Mouse (Mus musculus) ES-Bruce4 (cell line): ENCODE data around the gene Slit1. TPM values are rescaled to one million over a fixed set of nuclear protein-coding genes. Genes with fewer than 3 reads are reported as not detected.

Source experiments
- H3K27ac ChIP-seq: 2 replicates; pipeline ENCODE4 v1.5.1; 2012; ENCODE audit warnings: low read length, inconsistent platforms; ENCODE audit not compliant: insufficient read depth
- H3K27me3 ChIP-seq: 2 replicates; pipeline ENCODE4 v1.6.1; 2012; ENCODE audit warnings: mild to moderate bottlenecking, low read length, inconsistent platforms; ENCODE audit not compliant: control insufficient read depth, poor library complexity, insufficient read depth, severe bottlenecking
- H3K36me3 ChIP-seq: 2 replicates; pipeline ENCODE4 v1.6.1; 2012; ENCODE audit warnings: inconsistent platforms, mild to moderate bottlenecking, low read length, moderate library complexity; ENCODE audit not compliant: control insufficient read depth, poor library complexity, insufficient read depth, severe bottlenecking
- H3K4me1 ChIP-seq: one replicate; pipeline ENCODE4 v1.8.1; 2011; ENCODE audit warnings: low read length; ENCODE audit not compliant: control insufficient read depth, insufficient read depth
- H3K4me3 ChIP-seq: 2 replicates; pipeline ENCODE4 v1.5.1; 2011; ENCODE audit warnings: low read depth, mild to moderate bottlenecking, low read length
- H3K9ac ChIP-seq: 2 replicates; pipeline ENCODE4 v1.6.1; 2012; ENCODE audit warnings: low read depth, mild to moderate bottlenecking, inconsistent platforms; ENCODE audit not compliant: poor library complexity, severe bottlenecking
- H3K9me3 ChIP-seq: replicated peaks from 2 replicates; pipeline ENCODE4 v1.6.1; 2012; ENCODE audit warnings: mild to moderate bottlenecking, low read length, inconsistent platforms; ENCODE audit not compliant: control insufficient read depth, poor library complexity, insufficient read depth, severe bottlenecking
- CTCF ChIP-seq: IDR thresholded peaks from one replicate; pipeline ENCODE4 v1.8.1; 2011; ENCODE audit warnings: low read depth, low read length
- EP300 ChIP-seq: IDR thresholded peaks from 2 replicates; pipeline ENCODE4 v1.6.1; 2011; ENCODE audit warnings: low read depth, low read length; ENCODE audit not compliant: insufficient read depth
- POLR2A ChIP-seq: IDR thresholded peaks from one replicate; pipeline ENCODE4 v1.8.1; 2011; ENCODE audit warnings: low read length; ENCODE audit not compliant: insufficient read depth
- polyA plus RNA-seq: library from polyadenylated mRNA; stranded (reverse); fragments of >200 nt; gene quantifications from 2 replicates; pipeline ENCODE4 v1.2.4, GENCODE M21; 2011; ENCODE audit warnings: low read depth; ENCODE audit not compliant: missing spikeins, insufficient read depth, insufficient read length

Slit1 gene
- polyA plus RNA-seq, 1 experiment, result 1.2 TPM

GRCm38 (mm10) chr19:41582918-41583514 lies 160.4 kb downstream of the Slit1 start:
- Histone ChIP-seq H3K27me3 (no peaks in the 10 kb centered on the region), H3K36me3 (peaks cover 11% of the 10 kb centered on the region; the same call in 1 of the 2 replicates), H3K27ac (no peak overlapping the region), H3K4me3 (no peak overlapping the region), H3K9ac (no peak overlapping the region), H3K4me1 (no peaks in the 10 kb centered on the region), H3K9me3 (no peaks in the 10 kb centered on the region)
- no peak for TF ChIP-seq EP300
- no peak for TF ChIP-seq POLR2A
- no peak for TF ChIP-seq CTCF

- Histone ChIP-seq H3K4me3 (no peak within 1 kb of the TSS), H3K9me3 (no peaks in the 10 kb centered on the region), H3K36me3 (peaks cover 11% of the 10 kb centered on the region; the same call in 1 of the 2 replicates), H3K9ac (no peak within 1 kb of the TSS), H3K27me3 (no peaks in the 10 kb centered on the region), H3K4me1 (no peaks in the 10 kb centered on the region), H3K27ac (no peak within 1 kb of the TSS)
- TF ChIP-seq EP300 (no peak), POLR2A (no peak), CTCF (no peak)
These were observed 161.6 kb downstream of the Slit1 start, which contains the start of gene Gm340 for GRCm38 (mm10) chr19:41581706-41582420. Gene Gm340 (plus strand): TSS chr19:41582370.

- no peak overlapping the region for H3K4me3 ChIP-seq
- no peak for TF ChIP-seq EP300
- no peak for TF ChIP-seq CTCF
- peaks cover 11% of the 10 kb centered on the region; the same call in 1 of the 2 replicates for H3K36me3 ChIP-seq
- no peaks in the 10 kb centered on the region for H3K9me3 ChIP-seq
- no peak overlapping the region for H3K9ac ChIP-seq
- no peak overlapping the region for H3K27ac ChIP-seq
- H3K27me3 ChIP-seq, result no peaks in the 10 kb centered on the region
- H3K4me1 ChIP-seq, result no peaks in the 10 kb centered on the region
These were observed 164.0 kb downstream of the Slit1 start for GRCm38 (mm10) chr19:41579311-41579920.

- Histone ChIP-seq H3K4me3 (no peak overlapping the region), H3K9ac (no peak overlapping the region), H3K36me3 (peaks cover 8% of the 10 kb centered on the region; the same call in 1 of the 2 replicates), H3K4me1 (no peaks in the 10 kb centered on the region), H3K27me3 (no peaks in the 10 kb centered on the region), H3K9me3 (no peaks in the 10 kb centered on the region), H3K27ac (no peak overlapping the region)
- TF ChIP-seq CTCF (no peak), EP300 (no peak), POLR2A (no peak)
These were observed 165.9 kb downstream of the Slit1 start for GRCm38 (mm10) chr19:41577576-41577975.

GRCm38 (mm10) chr19:41573700-41574099 lies 169.8 kb downstream of the Slit1 start:
- no peaks in the 10 kb centered on the region for H3K4me1 ChIP-seq
- TF ChIP-seq EP300 (no peak), CTCF (no peak), POLR2A (no peak)
- H3K4me3 ChIP-seq, result no peak overlapping the region
- no peaks in the 10 kb centered on the region for H3K36me3 ChIP-seq
- H3K9me3 ChIP-seq, result no peaks in the 10 kb centered on the region
- H3K27me3 ChIP-seq, result no peaks in the 10 kb centered on the region
- no peak overlapping the region for H3K9ac ChIP-seq
- no peak overlapping the region for H3K27ac ChIP-seq

GRCm38 (mm10) chr19:41568791-41569190 lies 174.7 kb downstream of the Slit1 start:
- Histone ChIP-seq H3K4me1 (no peaks in the 10 kb centered on the region), H3K9me3 (no peaks in the 10 kb centered on the region), H3K27ac (no peak overlapping the region), H3K4me3 (no peak overlapping the region), H3K27me3 (no peaks in the 10 kb centered on the region), H3K36me3 (no peaks in the 10 kb centered on the region), H3K9ac (no peak overlapping the region)
- TF ChIP-seq CTCF (no peak), POLR2A (no peak), EP300 (no peak)
